Mouse (Mus musculus) liver, embryonic 15.5 days (tissue): ENCODE results near the gene Zfp334. TPM values are rescaled to one million over a fixed set of nuclear protein-coding genes. Genes with fewer than 3 reads are reported as not detected.

Source experiments
- polyA plus RNA-seq: library from polyadenylated mRNA; unstranded; fragments of >200 nt; fragmentation: Nextera tagmentation; extraction: Ambion mirVana; gene quantifications from 2 replicates; pipeline ENCODE4 v1.2.1, GENCODE M21; 2015

Gene Zfp334
- polyA plus RNA-seq, 1 experiment from 2014 or later = 0.97 TPM

Other genes with a start within 250 kb of the Zfp334 start
- gene Cdh22, start 153.4 kb downstream of the Zfp334 start, polyA plus RNA-seq = not detected in 2 replicates
- gene Slc35c2, start 100.4 kb downstream of the Zfp334 start, polyA plus RNA-seq = 39.1 and 47.7 TPM in 2 replicates
- gene Elmo2, start 61.8 kb downstream of the Zfp334 start, polyA plus RNA-seq = 16.6 and 17.1 TPM in 2 replicates
- 0.06 TPM in 1 of 2 replicates, not detected in the other for gene Zfp663, start 19.5 kb downstream of the Zfp334 start, polyA plus RNA-seq
- 4.1 and 5.2 TPM in 2 replicates for gene Ocstamp, start 12.1 kb upstream of the Zfp334 start, polyA plus RNA-seq
- gene Slc13a3, start 85.0 kb upstream of the Zfp334 start, polyA plus RNA-seq = 11.9 and 16.6 TPM in 2 replicates
- 9.6 and 11.5 TPM in 2 replicates for gene Trp53rka, start 105.1 kb upstream of the Zfp334 start, polyA plus RNA-seq
- 0.29 and 0.35 TPM in 2 replicates for gene Slc2a10, start 115.5 kb upstream of the Zfp334 start, polyA plus RNA-seq
- gene Eya2, start 206.8 kb upstream of the Zfp334 start, polyA plus RNA-seq = 0.16 TPM in 1 of 2 replicates, not detected in the other